Mouse (Mus musculus) lung, postnatal 0 days (tissue): ENCODE measurements around the gene Aldoc.

ENCODE experiments used
- CTCF ChIP-seq: IDR thresholded peaks from 2 replicates; pipeline ENCODE4 v1.5.1; 2016; ENCODE audit warnings: antibody characterized with exemption, mild to moderate bottlenecking
- EP300 ChIP-seq: IDR thresholded peaks from 2 replicates; pipeline ENCODE4 v1.6.1; 2016; ENCODE audit warnings: antibody characterized with exemption, mild to moderate bottlenecking, control low read depth

GRCm38 (mm10) chr11:78343381-78344327 is 20.9 kb downstream of the Aldoc start, which contains the start of gene Unc119:
- TF ChIP-seq CTCF = peak; percentile 8; the same call in 1 of the 2 replicates
- no peak for TF ChIP-seq EP300
